Mouse (Mus musculus): ENCODE data around the gene Limch1.

Limch1 gene

DNA sequence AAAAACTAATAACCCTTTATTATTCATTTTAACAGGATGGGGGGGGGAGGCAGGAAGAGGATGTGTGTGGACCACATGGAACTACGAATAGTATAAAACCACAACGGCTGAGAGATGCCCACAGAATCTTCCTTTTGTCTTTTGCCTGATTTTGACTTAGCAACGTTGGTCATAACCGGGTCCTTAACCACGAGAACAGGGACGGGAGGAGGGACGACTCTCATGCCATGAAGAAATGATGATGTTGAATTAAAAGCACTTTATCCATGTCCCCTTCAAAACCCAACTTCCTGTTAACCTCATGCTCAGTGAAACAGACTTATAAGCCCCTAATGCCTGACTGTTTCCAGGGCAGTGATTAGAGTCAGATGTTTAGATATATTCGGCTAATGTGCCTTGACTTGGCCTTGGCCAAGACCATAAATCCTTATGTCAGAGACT, 41.0 kb downstream of the Limch1 start:
- no peak for DNase-seq

GRCm38 (mm10) chr5:66789041-66789440, 43.4 kb downstream of the Limch1 start:
- DNase-seq, result no peak

GRCm38 (mm10) chr5:66791161-66791560, 45.5 kb downstream of the Limch1 start:
- no peak for DNase-seq

GRCm38 (mm10) chr5:66793251-66793650, 47.6 kb downstream of the Limch1 start:
- no peak for DNase-seq

DNA sequence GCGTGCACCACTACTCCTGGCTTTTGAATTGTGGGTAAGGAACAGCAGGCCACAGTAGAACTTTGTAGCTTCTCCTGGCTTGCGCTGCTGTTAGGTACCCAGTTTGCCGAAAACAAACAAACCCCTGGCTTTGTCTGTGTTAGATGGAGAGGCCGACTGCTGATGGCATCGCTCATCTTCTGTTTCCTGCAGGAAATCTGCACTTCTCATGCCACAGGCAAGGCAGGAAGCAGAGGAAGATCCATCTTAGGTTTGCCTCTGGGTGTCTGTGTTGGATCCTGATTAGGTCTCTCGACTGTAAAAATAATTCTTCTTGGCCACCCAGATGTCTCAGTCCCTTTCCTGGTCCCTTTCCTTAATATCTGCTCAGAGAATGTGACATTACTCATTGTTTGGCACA, 51.7 kb downstream of the Limch1 start:
- DNase-seq, result no peak

DNA sequence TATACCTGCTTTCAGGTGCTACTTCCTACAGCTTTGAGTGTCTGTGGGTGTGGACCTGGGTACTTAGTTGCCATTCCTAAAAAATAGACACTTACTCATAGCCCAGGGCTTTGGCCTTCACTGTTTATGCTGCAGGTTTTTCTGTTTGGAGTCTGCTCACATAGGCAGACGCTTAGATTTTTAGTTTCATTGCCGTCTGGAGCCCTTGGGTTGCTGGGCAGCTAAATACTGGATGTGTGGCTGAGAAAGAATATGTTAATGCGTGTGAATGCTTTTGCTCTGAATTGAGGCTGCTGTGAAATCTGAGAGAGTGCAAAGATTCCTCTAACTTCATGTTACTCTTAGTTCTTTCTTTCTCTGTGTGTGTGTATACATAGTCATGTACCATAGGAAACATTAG, 52.5 kb downstream of the Limch1 start:
- DNase-seq, result no peak

GRCm38 (mm10) chr5:66798591-66799003, 53.0 kb downstream of the Limch1 start:
- DNase-seq, result no peak

GRCm38 (mm10) chr5:66800243-66800642, 54.6 kb downstream of the Limch1 start:
- DNase-seq, result no peak

DNA sequence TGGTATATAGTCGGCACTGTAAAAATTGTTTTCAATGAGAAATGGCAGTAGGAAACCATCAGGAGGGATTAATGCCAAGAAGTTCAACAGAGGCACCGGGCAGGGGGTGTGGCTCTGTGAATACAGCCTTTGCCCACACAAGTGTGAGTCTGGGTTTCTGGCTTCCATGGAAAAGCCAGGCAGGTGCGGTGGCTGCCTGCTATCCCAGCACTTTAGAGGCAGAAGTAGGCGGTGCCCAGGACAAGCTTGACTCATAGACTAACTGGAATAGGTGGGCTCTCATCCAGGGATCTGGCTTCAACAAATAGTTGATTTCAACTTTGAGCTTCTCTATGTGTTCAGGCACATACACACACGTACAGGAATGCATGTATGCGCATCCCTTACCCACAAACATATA, 55.4 kb downstream of the Limch1 start:
- no peak for DNase-seq

DNA sequence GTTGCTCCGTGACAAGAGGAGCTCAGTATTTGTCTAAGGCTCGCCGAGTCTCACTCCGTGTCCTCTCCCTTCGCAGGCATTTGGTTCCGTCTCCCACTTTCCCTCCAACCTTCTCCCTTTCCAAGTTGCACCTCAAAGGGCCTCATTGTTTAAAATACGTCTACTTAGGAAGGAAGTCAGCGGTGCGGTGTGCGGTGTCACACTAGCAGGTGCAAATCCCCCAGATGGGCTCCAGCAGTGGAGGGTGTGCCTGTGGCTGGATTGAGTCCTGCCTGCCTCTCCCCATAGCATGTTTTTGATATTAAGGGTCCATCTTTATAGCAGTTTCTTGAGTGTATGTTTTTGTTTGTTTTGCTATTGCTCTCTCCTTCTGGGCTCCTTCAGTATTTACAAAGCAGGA, 56.6 kb downstream of the Limch1 start:
- no peak for DNase-seq

GRCm38 (mm10) chr5:66806335-66806734, 60.7 kb downstream of the Limch1 start:
- no peak for DNase-seq

DNA sequence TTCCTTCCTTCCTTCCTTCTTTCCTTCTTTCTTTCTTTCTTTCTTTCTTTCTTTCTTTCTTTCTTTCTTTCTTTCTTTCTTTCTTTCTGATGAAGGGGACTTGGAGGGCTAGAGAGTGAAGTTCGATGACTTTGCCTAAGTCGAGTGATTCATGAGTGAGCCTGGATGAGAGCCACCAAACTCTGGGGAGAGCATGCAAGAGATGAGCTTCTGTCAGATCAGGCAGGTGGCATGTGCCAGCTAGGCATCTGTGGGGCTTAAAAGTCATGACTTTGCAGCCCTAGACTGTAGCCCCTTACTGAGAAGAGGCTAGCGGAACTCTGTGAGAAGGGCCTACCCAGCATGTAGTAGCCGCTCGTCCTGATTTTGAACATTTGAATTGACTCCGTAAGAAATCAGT, 62.1 kb downstream of the Limch1 start:
- no peak for DNase-seq

GRCm38 (mm10) chr5:66809016-66809570, 63.5 kb downstream of the Limch1 start:
- no peak for DNase-seq

GRCm38 (mm10) chr5:66810396-66810795, 64.8 kb downstream of the Limch1 start:
- no peak for DNase-seq

GRCm38 (mm10) chr5:66814674-66815073, 69.0 kb downstream of the Limch1 start:
- DNase-seq, result no peak

DNA sequence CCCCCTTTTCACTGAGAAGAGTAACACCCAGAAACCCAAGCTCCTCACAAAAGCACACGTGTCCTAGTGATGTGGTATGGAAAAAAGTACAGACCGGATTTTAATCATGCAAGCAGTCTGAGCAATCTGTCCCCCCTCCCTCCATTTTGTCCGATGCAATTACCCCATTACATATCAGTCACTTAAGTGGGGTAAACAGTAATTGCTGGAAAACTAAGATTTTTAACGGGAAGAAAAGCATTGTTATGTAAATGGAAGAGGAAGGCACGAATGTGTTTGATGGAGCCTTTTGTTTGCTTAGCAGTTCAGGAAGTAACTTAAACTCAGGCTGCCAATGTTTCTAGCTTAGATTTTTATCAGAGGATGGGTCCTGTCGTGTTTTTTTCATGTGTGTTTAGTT, 70.2 kb downstream of the Limch1 start:
- no peak for DNase-seq

DNA sequence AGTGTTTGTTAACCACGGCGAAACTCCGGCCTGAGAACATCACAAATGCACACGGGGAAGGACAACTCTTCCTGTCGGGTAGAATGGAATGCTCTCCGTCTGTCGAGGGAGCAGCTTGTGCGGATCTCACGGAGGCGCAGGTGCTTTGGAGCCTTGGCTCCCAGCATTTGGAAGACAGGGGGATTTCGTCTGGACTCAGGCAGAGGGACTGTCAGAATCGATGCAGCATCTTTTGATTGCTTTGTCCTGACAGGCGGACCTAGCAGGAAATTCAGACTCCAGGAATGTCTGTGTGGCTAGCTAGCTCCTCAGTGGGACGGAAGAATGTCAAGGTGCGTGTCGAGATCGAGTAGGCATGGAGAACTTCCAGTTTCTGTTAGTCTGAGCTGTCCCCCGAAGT, 71.1 kb downstream of the Limch1 start:
- no peak for DNase-seq

- no peak for DNase-seq
These were observed 71.7 kb downstream of the Limch1 start for GRCm38 (mm10) chr5:66817184-66817956.

- no peak for DNase-seq
These were observed 77.0 kb downstream of the Limch1 start for GRCm38 (mm10) chr5:66822500-66823205.

- DNase-seq, result no peak
These were observed 80.0 kb downstream of the Limch1 start for GRCm38 (mm10) chr5:66825586-66825985.

- no peak for DNase-seq
These were observed 81.2 kb downstream of the Limch1 start for GRCm38 (mm10) chr5:66826844-66827243.

- DNase-seq, result no peak
These were observed 83.9 kb downstream of the Limch1 start for GRCm38 (mm10) chr5:66829505-66829904.

DNA sequence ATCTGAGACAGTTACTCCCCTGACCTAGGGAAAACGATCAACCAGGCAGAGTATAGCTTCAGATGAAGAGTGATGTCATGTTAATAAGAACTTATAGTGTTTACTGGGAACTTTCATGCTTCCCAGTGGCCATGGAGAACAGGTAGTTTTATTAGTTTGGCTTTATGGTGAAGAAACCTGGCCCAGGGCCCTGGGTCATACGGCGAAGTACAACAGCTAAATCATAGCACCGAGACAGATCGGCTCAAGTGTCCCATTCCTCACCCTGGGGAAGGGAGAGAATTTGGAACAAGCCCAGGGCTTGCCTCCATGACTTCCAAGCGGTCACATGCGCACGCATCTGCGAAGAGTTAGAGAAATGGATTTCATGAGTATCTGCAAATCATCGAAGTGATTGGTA, 84.6 kb downstream of the Limch1 start:
- DNase-seq, result no peak

GRCm38 (mm10) chr5:66834756-66835155, 89.1 kb downstream of the Limch1 start:
- no peak for DNase-seq
